Mouse (Mus musculus) heart, embryonic 13.5 days (tissue): ENCODE results near the gene Kras. TPM values are rescaled to one million over a fixed set of nuclear protein-coding genes. Genes with fewer than 3 reads are reported as not detected.

ENCODE experiments used
- ATAC-seq: fragments of 200-750 bp; cut with Nextera tagmentation; 2 replicates; pipeline ENCODE4 v1.8.0; 2017; ENCODE audit warnings: moderate TSS enrichment; ENCODE audit not compliant: insufficient number of reproducible peaks, low FRiP score, low TSS enrichment; ENCODE audit errors: extremely low read depth
- H3K27ac ChIP-seq: fragments of 300-500 bp; sonication (generic); replicated peaks from 2 replicates; pipeline ENCODE4 v1.5.1; 2015; ENCODE audit warnings: moderate library complexity, mild to moderate bottlenecking, inconsistent platforms
- H3K27me3 ChIP-seq: fragments of 300-500 bp; sonication (generic); replicated peaks from 2 replicates; pipeline ENCODE4 v1.6.1; 2015; ENCODE audit warnings: mild to moderate bottlenecking, inconsistent platforms
- H3K36me3 ChIP-seq: fragments of 300-500 bp; sonication (generic); 2 replicates; pipeline ENCODE4 v1.6.1; 2015; ENCODE audit warnings: mild to moderate bottlenecking, inconsistent platforms
- H3K4me1 ChIP-seq: fragments of 300-500 bp; sonication (generic); 2 replicates; pipeline ENCODE4 v1.6.1; 2015; ENCODE audit warnings: inconsistent platforms
- H3K4me2 ChIP-seq: fragments of 300-500 bp; sonication (generic); 2 replicates; pipeline ENCODE4 v1.6.1; 2015; ENCODE audit warnings: inconsistent platforms, mild to moderate bottlenecking, moderate library complexity
- H3K4me3 ChIP-seq: fragments of 300-500 bp; sonication (generic); 2 replicates; pipeline ENCODE4 v1.5.1; 2015; ENCODE audit warnings: moderate library complexity, mild to moderate bottlenecking, inconsistent platforms
- H3K9ac ChIP-seq: fragments of 300-500 bp; sonication (generic); 2 replicates; pipeline ENCODE4 v1.6.1; 2015; ENCODE audit warnings: inconsistent platforms, mild to moderate bottlenecking, moderate library complexity
- H3K9me3 ChIP-seq: fragments of 300-500 bp; sonication (generic); 2 replicates; pipeline ENCODE4 v1.6.1; 2016; ENCODE audit warnings: inconsistent platforms
- WGBS: fragments of 180-500 bp; shearing (Covaris S2); methylation state at CpG from one replicate; pipeline ENCODE4 v1.1.7; 2015; ENCODE audit warnings: mixed read lengths; 5-methylcytosine and 5-hydroxymethylcytosine counted together
- polyA plus RNA-seq: library from polyadenylated mRNA; unstranded; fragments of >200 nt; fragmentation: Nextera tagmentation; extraction: Ambion mirVana; gene quantifications from 2 replicates; pipeline ENCODE4 v1.2.1, GENCODE M21; 2015

Gene Kras
- polyA plus RNA-seq, 1 experiment from 2014 or later: 33.9 TPM

GRCm38 (mm10) chr6:145182044-145182443 lies 68.0 kb downstream of the Kras start:
- H3K27ac ChIP-seq: peak overlapping the region; percentile 71

GRCm38 (mm10) chr6:145179665-145180064 lies 70.4 kb downstream of the Kras start:
- no peak for ATAC-seq
- Histone ChIP-seq H3K27ac (no peak overlapping the region), H3K4me1 (peaks cover 23% of the 10 kb centered on the region), H3K27me3 (peaks cover 26% of the 10 kb centered on the region), H3K9ac (no peak overlapping the region), H3K36me3 (no peaks in the 10 kb centered on the region), H3K4me3 (no peak overlapping the region), H3K9me3 (no peaks in the 10 kb centered on the region), H3K4me2 (no peak overlapping the region)
- 35% methylated on average over 6 of the region's 6 CpGs for WGBS

More at GRCm38 (mm10) chr6:145182044-145182443, 68.0 kb downstream of the Kras start:
- Histone ChIP-seq H3K4me1 (peaks cover 10% of the 10 kb centered on the region), H3K27me3 (peaks cover 14% of the 10 kb centered on the region), H3K9me3 (no peaks in the 10 kb centered on the region), H3K36me3 (no peaks in the 10 kb centered on the region), H3K4me3 (peak overlapping the region; percentile 34), H3K9ac (peak overlapping the region; percentile 61; the same call in 1 of the 2 replicates), H3K4me2 (peak overlapping the region; percentile 47)
- peak; percentile 43; the same call in 1 of the 2 replicates for ATAC-seq
- WGBS: 13% methylated on average over 8 of the region's 8 CpGs

GRCm38 (mm10) chr6:145176474-145176873 lies 73.6 kb downstream of the Kras start:
- Histone ChIP-seq H3K4me3 (no peak overlapping the region), H3K4me2 (no peak overlapping the region), H3K9me3 (no peaks in the 10 kb centered on the region), H3K9ac (no peak overlapping the region), H3K27ac (no peak overlapping the region), H3K27me3 (peaks cover 30% of the 10 kb centered on the region), H3K4me1 (peaks cover 45% of the 10 kb centered on the region), H3K36me3 (no peaks in the 10 kb centered on the region)
- WGBS: 59% methylated on average over 10 of the region's 10 CpGs
- ATAC-seq: no peak

- Histone ChIP-seq H3K9me3 (no peaks in the 10 kb centered on the region), H3K4me2 (peak overlapping the region; percentile 21; the same call in 1 of the 2 replicates), H3K27me3 (peaks cover 30% of the 10 kb centered on the region), H3K9ac (no peak overlapping the region), H3K27ac (no peak overlapping the region), H3K4me3 (no peak overlapping the region), H3K4me1 (peaks cover 47% of the 10 kb centered on the region), H3K36me3 (no peaks in the 10 kb centered on the region)
- no peak for ATAC-seq
- 36% methylated on average over 9 of the region's 9 CpGs for WGBS
Measured at GRCm38 (mm10) chr6:145175571-145175981, 74.5 kb downstream of the Kras start.

DNA sequence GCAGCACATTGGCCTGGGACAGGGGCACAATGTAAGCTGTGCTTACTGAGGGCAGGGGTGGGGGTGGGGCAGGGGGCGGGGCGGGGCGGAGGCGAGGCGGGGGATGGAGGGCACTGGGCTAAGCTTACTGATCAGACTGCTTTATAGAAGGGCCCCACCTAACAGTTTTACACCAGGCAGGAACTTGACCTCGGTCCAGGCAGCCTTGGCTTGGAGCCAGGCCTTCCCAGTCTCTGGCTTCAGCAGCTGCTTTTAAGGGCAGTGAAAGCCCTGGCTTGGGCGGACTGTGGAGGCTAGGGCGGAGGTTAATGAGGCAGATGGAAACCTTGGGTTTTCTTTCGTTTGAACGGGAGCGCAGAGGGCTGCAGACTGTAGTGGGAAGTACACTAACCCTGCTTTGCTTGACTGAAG lies 76.3 kb downstream of the Kras start:
- Histone ChIP-seq H3K9ac (peak overlapping the region; percentile 61; the same call in 1 of the 2 replicates), H3K4me3 (no peak overlapping the region), H3K4me1 (peaks cover 47% of the 10 kb centered on the region), H3K36me3 (no peaks in the 10 kb centered on the region), H3K4me2 (peak overlapping the region; percentile 45), H3K9me3 (no peaks in the 10 kb centered on the region), H3K27me3 (peaks cover 30% of the 10 kb centered on the region), H3K27ac (peak overlapping the region; percentile 58; the same call in 1 of the 2 replicates)
- under 1% methylated on average over 11 of the region's 11 CpGs for WGBS
- peak; percentile 34 for ATAC-seq

- H3K4me1 ChIP-seq: peaks cover 47% of the 10 kb centered on the region
- H3K9ac ChIP-seq: peak overlapping the region; percentile 47; the same call in 1 of the 2 replicates
- no peaks in the 10 kb centered on the region for H3K9me3 ChIP-seq
- H3K4me3 ChIP-seq: peak overlapping the region; percentile 8
- H3K27ac ChIP-seq: peak overlapping the region; percentile 65
- WGBS: 34% methylated on average over 14 of the region's 14 CpGs
- peak overlapping the region; percentile 59 for H3K4me2 ChIP-seq
- H3K36me3 ChIP-seq: no peaks in the 10 kb centered on the region
- peaks cover 16% of the 10 kb centered on the region for H3K27me3 ChIP-seq
- peak; percentile 27; the same call in 1 of the 2 replicates for ATAC-seq
Measured at GRCm38 (mm10) chr6:145171892-145172606, 78.0 kb downstream of the Kras start.

Other genes starting within 250 kb of the Kras start
- gene Bcat1, start 174.1 kb downstream of the Kras start, polyA plus RNA-seq: 7.3 and 7.6 TPM in 2 replicates
- 2.2 and 2.4 TPM in 2 replicates for gene Lrmp, start 134.6 kb downstream of the Kras start, polyA plus RNA-seq
- 0.29 and 0.56 TPM in 2 replicates for gene Casc1, start 39.2 kb downstream of the Kras start, polyA plus RNA-seq
- gene Etfrf1, start 39.1 kb downstream of the Kras start, polyA plus RNA-seq: 52.7 and 56.0 TPM in 2 replicates